Mouse (Mus musculus) spleen, adult 12 weeks (tissue): ENCODE data around the gene Gtf2h3.
A peak's percentile ranks its signal among the peaks of the same experiment; 100 is the strongest.

Experiments
- DNase-seq: peaks from one replicate; pipeline ENCODE4 v3.0.0; 2022; ENCODE audit warnings: low spot score

Gtf2h3 gene

DNA sequence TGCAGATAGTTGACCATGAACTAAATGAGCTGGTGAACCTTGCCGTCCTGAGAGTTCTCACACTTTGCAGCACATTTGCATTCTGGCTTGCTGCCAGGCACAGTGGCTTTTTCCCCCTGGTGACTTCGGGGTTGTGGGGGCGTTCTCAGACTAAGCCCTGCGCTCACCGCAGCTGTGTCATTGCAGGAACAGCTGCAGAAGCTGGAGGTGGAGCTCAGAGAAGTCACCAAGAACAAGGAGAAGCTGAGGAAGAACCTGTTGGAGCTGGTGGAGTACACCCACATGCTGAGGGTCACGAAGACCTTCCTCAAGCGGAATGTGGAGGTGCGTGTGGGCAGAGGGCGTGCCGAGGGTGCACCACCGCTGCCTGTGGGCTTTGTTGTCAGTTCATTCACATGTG lies 58.4 kb downstream of the Gtf2h3 start:
- peak; percentile 22 for DNase-seq

DNA sequence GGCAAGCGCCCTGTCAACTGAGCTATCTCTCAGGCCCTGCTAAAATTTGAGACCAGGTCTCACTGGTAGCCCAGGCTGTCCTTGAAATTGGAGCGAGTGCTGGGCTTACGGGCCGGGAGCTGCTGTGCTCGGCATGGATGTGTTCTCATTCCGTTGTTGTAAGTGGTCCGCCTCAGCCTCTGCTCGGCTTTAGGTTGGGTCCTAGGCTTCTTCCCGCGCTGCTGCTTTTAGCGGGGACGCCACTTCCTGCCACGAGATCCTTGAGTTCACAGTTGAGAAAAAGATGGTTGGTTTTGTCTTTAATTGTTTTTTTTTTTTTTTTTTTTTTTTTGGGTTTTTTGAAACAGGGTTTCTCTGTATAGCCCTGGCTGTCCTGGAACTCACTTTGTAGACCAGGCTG lies 58.9 kb downstream of the Gtf2h3 start:
- no peak for DNase-seq
